Mouse (Mus musculus) large intestine, adult 2 months (tissue): Measurements from ENCODE around the gene Mapt. TPM values are rescaled to one million over a fixed set of nuclear protein-coding genes. Genes with fewer than 3 reads are reported as not detected.
"Not testable (repeated sequence)": the region's sequence is repeated elsewhere in the genome, so short reads cannot be mapped to it uniquely, and the experiment has no call there.

Experiments used
- DNase-seq: peaks from one replicate; pipeline ENCODE4 v3.0.0-alpha.2; 2012; ENCODE audit warnings: low read depth, low spot score
- WGBS: fragments of 180-500 bp; shearing (Covaris S2); methylation state at CpG from one replicate; pipeline ENCODE4 v1.1.7; 2018; 5-methylcytosine and 5-hydroxymethylcytosine counted together
- polyA plus RNA-seq: library from polyadenylated mRNA; depleted of rRNA; stranded (reverse); fragments of >200 nt; gene quantifications from 2 replicates; pipeline ENCODE4 v1.2.3, GENCODE M21; 2012; rRNA removed

Gene Mapt
- polyA plus RNA-seq, result 2.3 and 2.7 TPM in 2 replicates

DNA sequence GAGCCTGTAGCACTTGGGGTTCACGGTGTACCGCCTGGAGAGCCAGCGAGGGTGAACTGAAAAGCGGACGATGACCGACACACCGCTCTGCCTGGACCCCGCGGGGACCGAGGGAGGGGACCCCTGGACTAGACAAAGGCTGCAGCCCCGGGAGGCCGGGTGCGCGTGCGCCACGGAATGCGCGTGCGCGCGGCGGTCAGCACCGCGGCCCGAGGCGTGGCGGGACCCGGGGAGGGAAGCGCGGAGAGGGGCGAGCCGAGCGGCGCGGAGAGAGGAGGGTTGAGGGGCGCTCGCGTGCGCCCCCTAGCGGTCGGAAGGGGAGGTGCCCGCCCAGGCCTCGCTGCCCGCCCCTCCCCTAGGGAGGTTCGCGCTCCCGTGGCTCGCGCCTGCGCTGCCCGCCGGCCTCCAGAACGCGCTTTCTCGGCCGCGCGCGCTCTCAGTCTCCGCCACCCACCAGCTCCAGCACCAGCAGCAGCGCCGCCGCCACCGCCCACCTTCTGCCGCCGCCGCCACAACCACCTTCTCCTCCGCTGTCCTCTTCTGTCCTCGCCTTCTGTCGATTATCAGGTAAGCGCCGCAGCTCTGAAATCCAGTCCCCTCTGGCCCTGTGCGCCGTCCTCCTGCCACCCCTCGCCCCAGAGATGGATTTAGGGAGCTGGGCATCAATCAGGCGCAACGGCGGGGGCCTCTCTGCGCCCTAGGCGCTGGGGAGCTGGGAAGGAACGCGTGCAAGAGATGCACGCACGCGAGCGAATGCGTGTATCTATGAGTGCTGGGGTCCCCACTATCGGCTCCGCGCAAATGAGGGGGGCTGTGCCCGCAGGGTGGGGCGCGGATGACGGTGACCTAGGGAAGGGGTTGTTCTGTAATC lies at the start of gene Mapt:
Gene Mapt (plus strand): TSS at position 350 of the 871 bp plus-strand sequence.
- DNase-seq, result peak; percentile 56
- WGBS, result under 1% methylated on average over 85 of the region's 94 CpGs

DNA sequence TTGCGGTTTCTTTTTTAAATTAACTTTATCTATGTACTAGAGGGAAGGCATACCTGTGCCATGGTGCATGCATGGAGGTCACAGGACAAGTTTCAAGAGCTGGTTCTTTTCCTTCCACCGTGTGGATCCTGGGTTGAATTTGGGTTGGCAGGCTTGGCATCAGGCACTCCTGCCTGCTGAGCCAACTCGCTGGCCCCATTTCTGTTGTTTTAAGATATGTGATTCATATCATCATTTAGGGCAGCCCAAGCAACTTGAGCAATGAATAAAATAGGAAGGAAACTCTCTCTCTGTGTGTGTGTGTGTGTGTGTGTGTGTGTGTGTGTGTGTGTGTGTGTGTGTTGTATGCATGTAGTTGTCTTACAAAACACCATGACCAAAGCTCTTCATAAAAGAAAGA lies 49.0 kb upstream of the Mapt start:
- DNase-seq, result no peak
- 66% methylated on average over 3 of the region's 3 CpGs for WGBS

DNA sequence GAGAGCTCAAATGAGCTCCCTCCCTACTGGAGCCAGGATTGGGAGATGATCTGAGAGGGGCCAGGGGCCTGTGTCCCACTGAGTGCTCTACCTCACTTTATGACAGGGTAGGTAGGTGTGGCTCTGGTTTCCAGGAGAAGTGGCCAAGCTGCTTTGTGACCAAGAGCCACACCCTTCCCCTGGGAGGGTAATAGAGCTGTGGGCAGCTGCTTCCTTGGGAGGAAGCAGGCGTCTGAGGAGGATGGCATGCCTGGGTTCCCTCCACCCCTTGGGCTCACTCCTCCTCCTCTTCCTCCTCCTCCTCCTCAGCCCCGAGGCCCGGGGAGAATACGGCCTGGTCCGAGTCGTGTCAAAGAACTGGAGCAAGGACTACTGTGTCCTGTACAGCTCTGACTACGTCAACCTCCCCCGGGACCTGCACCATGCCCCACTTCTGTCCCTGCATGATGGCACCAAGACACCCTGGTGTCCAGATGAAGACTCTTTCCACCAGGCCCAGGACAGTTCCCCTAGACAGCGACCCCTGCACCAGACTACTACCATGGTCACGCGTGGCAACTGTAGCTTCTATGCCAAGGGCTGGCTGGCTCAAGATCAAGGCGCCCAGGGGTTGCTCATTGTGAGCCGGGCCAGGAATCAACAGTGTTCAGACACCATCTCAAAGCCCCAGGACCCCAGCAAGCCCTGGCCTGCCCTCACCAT lies 44.9 kb upstream of the Mapt start, which contains the start of gene Sppl2c:
Gene Sppl2c (plus strand): TSS at position 193 of the 702 bp plus-strand sequence.
- 52% methylated on average over 13 of the region's 13 CpGs for WGBS
- DNase-seq, result no peak

DNA sequence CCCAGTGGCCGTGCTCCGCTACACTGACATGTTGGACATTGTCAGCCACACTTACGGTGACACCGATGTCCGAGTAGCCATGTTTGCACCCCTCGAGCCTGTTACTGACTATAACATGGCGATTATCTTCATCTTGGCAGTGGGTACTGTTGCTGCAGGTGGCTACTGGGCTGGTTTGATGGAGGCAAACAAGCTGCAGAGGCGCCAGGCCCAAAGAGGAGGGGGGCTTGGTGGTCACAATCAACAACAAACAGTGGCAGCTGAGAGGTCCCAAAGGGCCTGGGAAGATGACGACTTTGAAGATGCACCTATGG lies 44.4 kb upstream of the Mapt start:
- WGBS, result 89% methylated on average over 9 of the region's 9 CpGs
- DNase-seq, result no peak

DNA sequence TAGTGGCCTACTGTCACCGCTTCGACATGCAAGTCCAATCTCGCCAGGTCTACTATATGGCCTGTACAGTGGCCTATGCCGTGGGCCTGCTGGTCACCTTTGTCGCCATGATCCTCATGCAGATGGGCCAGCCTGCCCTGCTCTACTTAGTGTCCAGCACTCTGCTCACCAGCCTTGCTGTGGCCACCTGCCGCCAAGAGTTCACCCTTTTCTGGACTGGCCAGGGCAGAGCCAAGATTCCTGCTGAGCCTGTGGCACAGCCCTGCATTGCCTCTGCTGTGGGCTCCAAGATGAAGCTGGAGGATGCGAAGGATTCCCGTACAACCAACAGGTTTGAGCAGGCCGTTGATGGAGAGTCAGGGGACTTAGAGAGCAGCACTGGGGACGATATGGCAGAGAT lies 43.4 kb upstream of the Mapt start:
- no peak for DNase-seq
- 92% methylated on average over 10 of the region's 10 CpGs for WGBS

DNA sequence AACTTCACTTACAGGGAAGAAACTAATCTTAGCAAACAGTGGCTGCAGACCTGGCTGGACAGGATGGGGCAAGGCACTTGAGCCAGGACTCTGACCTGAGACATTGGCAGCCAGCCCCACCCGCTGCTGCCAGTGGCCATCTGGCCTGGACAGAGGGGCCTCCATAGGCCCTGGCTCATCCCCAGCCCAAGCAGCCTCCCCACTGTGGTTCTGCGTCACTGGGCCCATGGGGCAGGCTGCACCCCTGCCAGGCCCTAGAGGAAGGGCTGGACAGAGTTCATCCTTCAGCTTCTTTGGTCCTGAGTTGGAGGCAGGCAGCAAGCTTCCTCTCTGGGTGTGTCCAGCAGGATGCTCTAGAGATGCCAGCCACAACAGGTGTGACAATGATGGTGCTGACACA lies 41.2 kb upstream of the Mapt start:
- WGBS, result 67% methylated on average over 2 of the region's 2 CpGs
- no peak for DNase-seq

DNA sequence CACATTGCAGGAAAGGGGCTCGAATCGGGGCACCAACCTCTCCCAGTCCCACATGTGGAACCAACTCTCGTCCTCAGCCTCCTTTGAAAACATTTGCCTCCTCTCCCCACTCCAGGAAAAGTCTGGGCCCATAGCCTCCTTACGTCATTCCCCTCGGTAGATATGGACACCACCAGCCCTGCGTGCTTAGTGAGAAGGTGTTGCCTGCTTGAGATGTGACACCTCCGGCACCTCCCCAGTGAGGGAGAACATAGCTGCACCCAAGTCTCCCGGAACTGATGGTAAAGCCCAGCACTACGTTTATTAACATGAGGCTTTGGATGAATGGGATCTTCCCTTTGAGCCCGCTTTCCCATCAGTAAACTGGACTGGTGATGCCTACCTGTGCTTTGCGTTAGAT lies 35.8 kb upstream of the Mapt start:
- 75% methylated on average over 11 of the region's 11 CpGs for WGBS
- DNase-seq, result no peak

DNA sequence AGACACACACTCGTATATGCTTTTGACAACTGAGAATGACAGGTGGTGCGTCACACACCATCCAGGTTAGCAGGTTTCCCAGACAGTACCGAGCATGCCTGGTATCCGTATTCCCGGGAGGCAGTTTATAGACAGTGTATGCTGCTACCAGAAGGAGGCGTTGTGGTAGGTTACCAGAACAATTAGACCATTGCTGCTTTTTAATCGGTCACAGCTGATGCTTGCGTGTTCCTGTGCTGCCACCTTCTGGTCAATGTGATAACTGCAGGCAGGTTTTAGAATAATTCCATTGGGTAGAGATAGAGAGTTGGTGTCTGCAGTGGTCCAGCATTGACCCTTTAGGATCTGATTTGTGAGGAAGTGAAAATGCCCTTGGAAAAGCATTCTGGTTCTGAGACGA lies 35.4 kb upstream of the Mapt start:
- 10% methylated on average over 9 of the region's 9 CpGs for WGBS
- DNase-seq, result peak; percentile 35

DNA sequence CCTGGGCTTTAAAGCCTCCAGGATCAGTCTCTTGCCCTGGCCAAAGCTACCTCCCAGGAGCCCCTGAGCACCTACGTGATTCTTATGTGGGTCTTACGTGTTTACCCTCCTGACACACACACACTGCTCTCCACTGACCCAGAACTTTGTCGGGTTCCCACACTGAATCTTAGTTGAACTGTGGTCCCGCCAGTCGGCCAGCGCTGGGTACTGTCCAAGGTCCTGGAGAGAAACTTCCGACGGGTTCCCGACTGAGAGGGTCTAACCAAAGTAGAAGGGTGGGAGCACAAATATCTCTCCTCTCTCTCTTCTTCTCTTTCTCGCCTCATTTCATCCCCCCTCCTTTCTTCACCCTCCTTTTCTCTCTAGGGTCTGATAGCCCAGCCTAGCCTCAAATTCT lies 33.3 kb upstream of the Mapt start:
- WGBS, result 2% methylated on average over 10 of the region's 10 CpGs
- no peak for DNase-seq

DNA sequence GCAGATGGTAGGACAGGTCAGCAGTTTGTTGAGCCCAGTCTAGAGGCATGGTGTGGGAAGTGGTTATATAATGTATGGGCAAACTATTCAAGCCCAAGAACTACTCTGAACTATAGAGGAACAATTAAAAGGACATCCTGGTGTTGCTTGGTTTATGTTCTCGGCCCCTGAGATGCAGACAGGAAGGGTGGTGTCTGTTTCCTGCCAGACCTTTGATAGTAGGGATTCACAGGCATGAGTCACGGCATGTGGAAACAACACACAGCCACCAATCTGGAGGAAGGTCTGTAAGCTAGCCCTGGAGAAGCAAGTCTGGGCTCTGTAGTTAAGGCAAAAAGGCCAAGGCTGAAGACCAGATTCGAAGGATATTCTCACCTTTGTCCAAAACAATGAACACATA lies 27.9 kb upstream of the Mapt start:
- no peak for DNase-seq
- WGBS, result 71% methylated on average over 3 of the region's 3 CpGs

DNA sequence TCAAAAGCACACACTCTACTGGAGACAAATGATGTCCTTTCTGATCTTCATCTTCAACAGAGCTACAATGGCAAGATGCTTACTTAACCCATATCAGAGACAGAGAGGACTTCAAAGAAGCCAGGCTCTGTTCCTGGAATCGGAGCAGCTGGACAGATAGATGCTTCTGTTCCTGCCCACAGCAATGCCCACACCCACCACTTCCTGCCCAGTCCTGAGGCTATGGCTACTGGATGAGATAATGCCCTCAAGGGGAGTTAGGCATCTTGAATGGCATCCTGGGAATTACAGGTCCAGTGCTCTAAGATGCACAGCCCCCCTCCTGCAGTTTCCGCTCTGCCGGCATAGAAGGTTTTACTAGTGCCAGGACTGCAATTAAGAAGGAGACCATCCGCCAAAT lies 24.6 kb upstream of the Mapt start:
- no peak for DNase-seq
- 58% methylated on average over 4 of the region's 4 CpGs for WGBS

DNA sequence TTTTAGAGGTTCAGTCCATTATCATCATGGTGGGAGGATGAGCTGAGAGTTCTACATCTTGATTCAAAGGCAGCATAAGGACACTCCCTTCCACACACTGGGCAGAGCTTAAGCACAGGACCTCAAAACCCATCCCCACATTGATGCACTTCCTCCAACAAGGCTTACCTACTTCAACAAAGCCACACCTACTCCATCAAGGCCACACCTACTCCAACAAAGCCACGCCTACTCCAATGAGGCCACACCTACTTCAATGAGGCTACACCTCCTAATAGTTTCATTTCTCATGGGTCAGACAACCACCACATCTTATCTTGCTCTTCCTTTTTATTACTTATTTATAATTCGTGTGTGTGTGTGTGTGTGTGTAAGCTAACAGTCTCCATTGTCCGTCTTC lies 22.1 kb upstream of the Mapt start:
- 47% methylated on average over 3 of the region's 3 CpGs for WGBS
- no peak for DNase-seq

DNA sequence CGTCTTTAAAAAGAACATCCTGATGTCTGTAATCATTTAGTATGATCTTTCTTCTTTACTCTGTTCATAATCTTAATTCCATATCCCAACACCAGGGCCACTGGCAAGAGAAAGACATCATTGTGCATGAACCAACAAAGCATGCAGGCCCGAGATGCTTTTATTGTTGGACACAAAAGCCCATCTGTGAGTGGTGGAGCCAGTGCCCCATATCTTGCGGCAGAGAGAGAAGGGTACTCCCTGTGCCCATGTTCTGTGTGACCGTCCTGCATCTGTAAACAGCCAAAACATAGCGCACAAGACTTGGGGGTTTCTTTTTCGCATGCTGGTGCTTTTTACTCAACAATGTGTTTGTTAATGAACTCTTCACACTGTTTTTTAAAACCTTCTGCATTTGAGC lies 19.9 kb upstream of the Mapt start:
- 83% methylated on average over 6 of the region's 6 CpGs for WGBS
- DNase-seq, result no peak

DNA sequence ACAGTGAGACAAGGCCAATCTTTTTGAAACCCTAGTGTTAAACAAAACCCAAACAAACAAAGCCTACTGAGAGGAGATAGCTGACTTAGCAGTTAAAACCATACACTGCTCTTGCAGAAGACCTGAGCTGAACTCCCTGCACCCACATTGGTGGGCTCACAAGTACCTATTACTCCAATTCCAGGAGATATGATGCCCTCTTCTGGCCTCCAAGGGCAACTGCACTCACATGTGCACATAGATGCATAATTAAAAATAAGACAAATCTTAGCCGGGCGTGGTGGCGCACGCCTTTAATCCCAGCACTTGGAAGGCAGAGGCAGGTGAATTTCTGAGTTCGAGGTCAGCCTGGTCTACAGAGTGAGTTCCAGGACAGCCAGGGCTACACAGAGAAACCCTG lies 17.1 kb upstream of the Mapt start:
- WGBS, result 95% methylated on average over 5 of the region's 5 CpGs
- DNase-seq, result not testable (repeated sequence)

DNA sequence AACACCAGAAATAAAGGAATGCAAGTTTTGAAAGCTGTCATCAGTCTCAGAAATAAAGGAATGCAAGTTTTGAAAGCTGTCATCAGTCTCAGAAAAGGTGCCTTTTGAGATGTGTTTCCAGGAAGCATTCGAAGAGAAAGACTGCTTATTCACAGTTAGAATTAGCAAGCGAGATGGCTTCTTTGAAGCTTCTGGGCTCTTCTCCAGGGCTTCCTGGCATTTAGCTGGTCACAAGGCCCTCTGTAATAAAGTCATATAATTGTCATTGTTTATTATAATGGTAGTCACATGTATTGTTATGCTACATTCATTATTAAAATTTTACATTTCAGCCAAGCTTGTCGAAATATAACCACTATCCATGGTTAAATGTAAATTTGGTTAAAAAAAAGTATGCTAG lies 13.1 kb upstream of the Mapt start:
- no peak for DNase-seq
- WGBS, result 59% methylated on average over 3 of the region's 3 CpGs

DNA sequence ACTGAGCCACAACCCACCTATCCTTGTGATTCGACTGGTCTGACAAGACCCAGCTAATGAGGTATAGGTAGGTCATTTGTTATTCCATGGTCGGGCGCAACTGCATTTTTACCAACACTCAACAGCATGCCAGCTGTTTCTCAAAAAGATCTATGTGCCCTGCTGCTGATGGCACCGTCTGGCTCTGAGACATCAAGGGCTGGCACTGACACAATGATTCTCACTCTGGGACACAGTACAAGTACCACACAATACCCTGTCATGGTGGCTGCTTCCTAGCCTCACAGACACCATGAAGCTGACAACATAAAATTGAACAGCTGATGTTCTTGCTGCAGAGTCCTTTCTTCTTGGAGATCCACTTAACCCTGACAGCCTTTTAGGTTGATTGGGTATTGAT lies 10.9 kb upstream of the Mapt start:
- no peak for DNase-seq
- WGBS, result 78% methylated on average over 4 of the region's 4 CpGs

DNA sequence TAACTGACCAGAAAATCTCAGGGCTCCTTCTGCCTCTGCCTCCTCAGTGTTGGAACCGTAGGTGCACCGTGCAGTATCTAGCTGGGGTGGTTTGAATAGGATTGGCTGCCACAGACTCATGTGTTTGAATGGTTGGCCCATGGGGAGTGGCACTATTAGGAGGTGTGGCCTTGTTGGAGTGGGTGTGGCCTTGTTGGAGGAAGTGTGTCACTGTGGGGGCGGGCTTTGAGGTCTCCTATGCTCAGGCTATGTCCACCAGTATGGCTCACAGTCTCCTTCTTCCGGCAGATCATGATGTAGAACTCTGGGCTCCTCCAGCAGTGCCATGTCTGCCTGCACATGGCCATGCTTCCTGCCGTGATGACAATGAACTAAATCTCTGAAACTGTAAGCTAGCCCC lies 9.4 kb upstream of the Mapt start:
- DNase-seq, result no peak
- 71% methylated on average over 5 of the region's 5 CpGs for WGBS

DNA sequence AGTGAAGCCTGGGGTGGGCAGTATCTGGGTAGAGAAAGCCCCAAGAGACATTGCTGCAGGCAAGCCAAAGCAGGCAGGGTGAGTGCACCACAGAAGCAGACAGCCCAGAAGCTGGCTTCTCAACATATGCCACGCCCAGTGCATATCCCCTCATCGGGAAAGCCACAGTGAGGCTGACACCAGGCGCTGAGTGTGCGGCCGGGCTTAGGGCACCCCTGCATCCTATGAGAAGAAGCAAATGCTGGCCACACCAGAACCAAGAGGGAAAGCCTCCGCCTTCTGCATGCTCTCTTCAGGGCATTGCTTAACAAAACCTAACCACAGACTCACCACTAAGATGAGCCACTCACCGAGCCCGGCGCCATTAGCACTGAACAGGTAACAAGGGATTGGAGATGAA lies 7.9 kb upstream of the Mapt start:
- WGBS, result 70% methylated on average over 9 of the region's 9 CpGs
- no peak for DNase-seq

DNA sequence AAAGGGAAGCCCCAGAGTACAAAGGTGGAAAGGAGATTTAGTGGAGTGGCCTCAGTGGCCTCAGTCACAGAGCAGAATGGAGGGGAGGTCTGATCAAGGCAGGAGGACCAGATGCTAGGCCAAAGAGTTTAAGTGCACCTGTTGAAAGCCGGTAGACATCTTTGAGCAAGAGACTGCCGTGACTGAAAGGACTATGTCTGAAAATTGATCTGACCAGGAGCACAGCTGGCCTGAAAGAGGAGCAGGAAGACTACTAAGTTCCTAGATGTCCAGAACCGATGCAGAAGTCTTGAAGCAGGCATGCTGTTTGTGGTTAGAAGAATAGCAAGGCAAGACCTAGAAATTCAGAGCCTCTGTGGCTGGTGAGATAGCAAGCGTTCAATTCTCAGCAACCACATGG lies 1.8 kb upstream of the Mapt start:
- no peak for DNase-seq
- 87% methylated on average over 4 of the region's 4 CpGs for WGBS

DNA sequence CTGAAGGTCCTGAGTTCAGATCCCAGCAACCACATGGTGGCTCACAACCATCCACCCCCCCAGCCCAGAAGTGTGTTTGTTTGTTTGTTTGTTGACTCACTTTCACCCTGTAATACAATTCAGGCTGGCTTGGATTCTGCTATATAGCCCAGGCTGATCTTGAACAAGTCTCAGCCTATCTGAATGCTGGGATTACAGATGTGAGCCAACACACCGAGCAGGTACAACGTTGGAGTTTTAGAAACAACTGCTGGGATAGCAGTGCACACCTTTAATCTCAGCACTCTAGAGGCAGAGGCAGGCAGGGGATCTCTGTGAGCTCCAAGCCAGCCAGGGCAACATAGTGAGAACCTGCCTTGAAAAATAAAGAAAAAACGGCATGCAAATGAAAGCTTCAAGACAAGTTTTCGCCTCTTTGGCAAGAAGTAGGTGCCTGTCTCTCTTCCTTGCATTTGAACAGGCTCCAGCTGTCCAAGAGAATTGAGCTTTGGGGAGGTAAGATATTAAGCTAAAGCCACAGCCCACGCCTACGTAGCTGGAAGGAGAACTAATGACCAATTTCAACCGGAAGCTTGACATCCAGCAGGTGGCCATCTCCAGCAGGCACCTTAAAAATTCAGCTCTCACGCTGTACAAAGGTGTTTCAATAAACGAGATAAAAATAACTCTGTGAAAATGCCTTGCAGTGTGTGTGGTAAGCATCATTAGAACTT lies 968 bp upstream of the Mapt start:
- 11% methylated on average over 9 of the region's 9 CpGs for whole genome bisulfite sequencing
- peak; percentile 19 for DNase-seq
